In genomic region chr14:117410511-117410910, GRCm38 (mm10) we compare ENCODE assay signal across 21 mouse cellular contexts.
"Had no signal": no experiment of that assay in that cellular context is flagged by ENCODE, and none has a peak within 500 bp of the region (broad histone marks: within the 10 kb centered on the region; RNA-seq: fewer than 3 reads in every experiment).

No protein-coding gene starts in this region.

- H3K4me3 ChIP-seq: lung, embryonic 15.5 days; megakaryocyte, embryonic 14.5 days; midbrain, embryonic 13.5 days; midbrain, embryonic 15.5 days; neural tube, embryonic 12.5 days; stomach, embryonic 15.5 days had no signal

- H3K4me1 ChIP-seq: lung, embryonic 15.5 days; megakaryocyte, embryonic 14.5 days; midbrain, embryonic 13.5 days; midbrain, embryonic 15.5 days; neural tube, embryonic 12.5 days; stomach, embryonic 15.5 days had no signal

- H3K27ac ChIP-seq: lung, embryonic 15.5 days; macrophage; midbrain, embryonic 13.5 days; midbrain, embryonic 15.5 days; neural tube, embryonic 12.5 days; stomach, embryonic 15.5 days; stomach, postnatal 0 days had no signal

- DNase-seq: liver, postnatal 0 days; lung, adult 2 months; lung, postnatal 14 days; lung, postnatal 36 days; retina, postnatal 1 day; right cerebral cortex, postnatal 25 days; right cerebral cortex, postnatal 4 days; spleen, adult 18-20 months; thymus, adult 2 months; thymus, postnatal 25 days; thymus, postnatal 4 days had no signal

- H3K4me2 ChIP-seq: lung, embryonic 15.5 days; midbrain, embryonic 11.5 days; midbrain, embryonic 13.5 days; midbrain, embryonic 15.5 days; neural tube, embryonic 12.5 days; stomach, embryonic 15.5 days had no signal

- ATAC-seq: liver, postnatal 0 days; lung, postnatal 0 days; midbrain, embryonic 13.5 days; midbrain, embryonic 15.5 days had no signal

- H3K27me3 ChIP-seq: lung, embryonic 15.5 days; megakaryocyte, embryonic 14.5 days; midbrain, embryonic 13.5 days; midbrain, embryonic 15.5 days; neural tube, embryonic 12.5 days; stomach, embryonic 15.5 days had no signal

- H3K9me3 ChIP-seq: lung, embryonic 15.5 days; midbrain, embryonic 13.5 days; midbrain, embryonic 15.5 days; neural tube, embryonic 12.5 days; stomach, embryonic 15.5 days had no signal

- H3K9ac ChIP-seq: liver, postnatal 0 days; lung, embryonic 15.5 days; midbrain, embryonic 13.5 days; midbrain, embryonic 15.5 days; neural tube, embryonic 12.5 days; stomach, embryonic 15.5 days had no signal

- H3K36me3 ChIP-seq: lung, embryonic 15.5 days; midbrain, embryonic 13.5 days; midbrain, embryonic 15.5 days; neural tube, embryonic 12.5 days; stomach, embryonic 15.5 days had no signal
